Mouse (Mus musculus) hindlimb bud, embryonic 11.5 days (tissue): ENCODE measurements around the gene Ccl17.
A peak's percentile ranks its signal among the peaks of the same experiment; 100 is the strongest.

Source experiments
- DNase-seq: peaks from one replicate; pipeline ENCODE4 v3.0.0-alpha.2; 2012; ENCODE audit warnings: low read depth, low spot score; ENCODE audit errors: extremely low spot score

Ccl17 gene

DNA sequence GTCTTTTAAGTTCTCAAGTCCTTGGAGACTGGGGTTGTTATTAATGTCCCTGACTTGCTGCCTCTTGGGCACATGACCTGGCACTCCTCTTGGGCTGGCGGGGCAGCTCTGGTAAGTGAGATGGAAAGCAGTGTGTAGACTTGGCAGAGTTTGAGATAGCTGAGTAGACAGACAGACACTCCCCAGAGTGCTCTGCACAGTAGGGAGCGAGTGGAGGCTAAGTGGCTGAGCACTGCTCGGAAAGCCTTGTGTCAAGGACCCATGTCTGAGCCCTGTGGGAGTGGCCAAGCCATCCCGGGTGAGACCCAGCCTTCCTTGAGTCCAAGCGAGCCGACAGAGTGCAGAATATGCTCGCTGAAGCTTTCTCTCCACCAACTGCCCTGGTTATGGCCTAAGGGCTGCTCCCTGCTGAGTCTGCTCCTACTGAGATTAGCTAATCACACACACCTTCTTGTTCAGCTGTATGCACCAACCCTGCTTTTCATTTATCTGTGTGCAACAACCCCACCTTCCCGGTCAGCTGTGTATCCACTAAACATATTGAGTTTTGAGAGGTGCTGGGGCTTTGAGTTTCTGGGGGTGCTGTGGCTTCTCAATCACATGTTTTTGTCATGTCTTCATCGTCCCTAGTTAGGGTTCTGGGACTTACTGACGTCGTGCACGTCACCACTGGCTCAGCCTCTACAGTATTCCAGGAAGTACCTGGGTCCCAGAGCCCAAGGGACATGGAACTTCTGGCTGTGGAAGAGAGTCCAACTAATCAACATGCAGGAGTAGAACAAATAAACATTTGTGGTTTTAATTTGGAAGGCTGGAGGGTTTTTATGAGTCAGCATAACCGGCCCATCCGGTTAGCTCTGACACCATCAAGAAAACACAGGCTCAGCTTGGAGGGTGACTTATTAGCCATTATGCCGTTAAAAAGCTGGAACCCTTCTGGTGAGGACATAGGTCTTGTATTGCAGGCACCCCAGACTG is 22.4 kb upstream of the Ccl17 start:
- DNase-seq = no peak

DNA sequence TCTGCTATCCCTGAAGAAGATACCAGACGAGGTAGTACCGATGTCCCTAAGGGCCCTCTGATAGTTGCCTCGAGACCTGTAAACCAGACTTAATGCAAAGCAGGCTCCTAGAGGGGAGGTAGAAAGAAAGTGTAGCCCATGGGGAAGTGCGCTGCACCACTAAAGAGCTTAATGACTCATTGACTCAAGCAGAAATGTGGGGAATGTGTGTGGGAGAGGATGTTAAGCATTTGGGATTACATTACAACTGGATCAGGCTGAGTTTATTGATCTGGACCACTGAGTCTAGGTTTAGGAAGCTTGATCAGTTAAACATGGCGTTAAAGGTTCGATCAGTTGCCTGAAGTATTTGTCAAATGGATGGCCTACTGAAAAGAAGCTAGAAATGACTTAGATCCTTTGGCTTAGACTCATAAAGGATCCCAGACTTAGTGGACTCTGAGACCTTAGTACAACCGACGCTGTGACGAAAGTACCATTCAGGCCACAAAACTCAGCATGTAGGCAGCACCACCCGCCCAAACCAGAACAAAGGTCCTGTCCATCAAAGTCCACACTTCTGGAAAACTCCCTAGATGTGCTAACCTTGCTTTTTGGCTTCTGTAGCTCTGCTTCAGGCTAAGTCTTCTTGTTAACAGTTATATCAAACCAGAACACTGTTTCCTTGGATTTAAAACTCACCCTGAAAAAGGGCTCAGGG is 20.8 kb upstream of the Ccl17 start:
- DNase-seq = no peak

DNA sequence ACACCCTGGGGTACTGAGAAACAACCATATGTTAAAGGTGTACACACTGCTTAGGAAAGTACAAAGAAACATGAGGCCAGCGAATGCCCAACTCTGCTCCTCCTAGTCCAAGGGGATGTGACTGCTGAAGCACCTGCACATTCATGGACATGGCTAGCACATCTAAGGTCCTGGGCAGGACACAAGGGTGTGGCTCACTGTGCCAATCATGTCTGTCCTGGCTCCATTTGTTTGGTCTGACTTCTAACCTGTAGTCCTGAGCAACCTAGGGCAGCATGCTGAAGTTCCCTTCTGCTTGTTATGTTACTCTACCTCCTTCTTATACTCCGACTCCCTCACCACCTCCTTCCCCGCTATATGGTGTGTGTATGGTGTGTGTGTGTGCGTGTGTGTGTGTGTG is 15.9 kb upstream of the Ccl17 start:
- DNase-seq = no peak

DNA sequence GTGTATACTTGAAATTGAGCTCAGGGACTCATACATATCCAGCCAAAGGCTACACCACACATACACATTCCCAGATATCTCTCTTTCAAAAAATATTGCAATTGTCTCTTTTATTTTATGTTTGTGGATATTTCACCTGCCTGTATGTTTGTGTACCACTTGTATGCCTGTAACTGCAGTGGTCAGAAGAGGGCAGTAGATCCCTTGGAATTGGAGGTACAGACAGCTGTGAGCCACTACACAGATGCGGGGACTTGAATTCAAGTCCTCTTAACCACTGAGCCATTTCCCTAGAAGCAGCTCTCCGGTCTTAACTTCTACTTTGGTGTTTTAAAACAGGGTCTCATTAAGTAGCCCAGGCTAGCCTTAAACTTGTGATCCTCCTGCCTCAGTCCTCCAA is 15.5 kb upstream of the Ccl17 start:
- no peak for DNase-seq

DNA sequence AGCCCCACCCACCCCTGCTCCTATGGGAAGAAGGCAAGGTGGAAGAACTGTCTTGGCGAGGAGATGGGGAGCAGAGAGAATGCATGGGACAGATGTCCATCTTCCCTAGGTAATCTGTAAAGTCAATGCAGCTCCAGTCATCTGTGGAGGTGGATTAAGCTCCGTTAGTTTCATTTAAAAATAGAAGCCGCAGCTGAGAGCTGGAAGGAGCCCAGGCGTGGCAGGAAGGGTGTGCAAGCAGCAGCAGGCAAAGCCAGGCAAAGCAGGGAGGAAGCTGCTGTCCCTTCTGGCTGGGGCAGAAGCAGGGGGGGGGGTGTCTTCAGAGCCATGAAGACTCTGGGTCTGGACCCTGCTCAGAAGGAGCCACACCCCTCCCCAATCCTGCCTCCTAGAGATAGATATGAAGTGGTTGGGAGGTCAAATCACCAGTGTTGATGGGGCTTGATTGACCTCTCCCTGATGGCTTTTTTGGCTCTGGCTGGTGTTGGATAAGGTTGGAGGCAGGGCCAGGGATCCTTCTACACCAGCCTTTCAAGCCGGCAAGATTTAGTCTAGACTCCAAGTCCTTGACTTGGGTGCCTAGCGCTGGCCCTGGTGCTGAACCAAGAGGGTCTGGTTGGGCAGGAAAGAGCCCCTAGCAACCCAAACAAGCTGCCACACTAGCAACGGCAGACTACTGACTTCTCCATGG is 9.8 kb upstream of the Ccl17 start:
- DNase-seq = no peak

DNA sequence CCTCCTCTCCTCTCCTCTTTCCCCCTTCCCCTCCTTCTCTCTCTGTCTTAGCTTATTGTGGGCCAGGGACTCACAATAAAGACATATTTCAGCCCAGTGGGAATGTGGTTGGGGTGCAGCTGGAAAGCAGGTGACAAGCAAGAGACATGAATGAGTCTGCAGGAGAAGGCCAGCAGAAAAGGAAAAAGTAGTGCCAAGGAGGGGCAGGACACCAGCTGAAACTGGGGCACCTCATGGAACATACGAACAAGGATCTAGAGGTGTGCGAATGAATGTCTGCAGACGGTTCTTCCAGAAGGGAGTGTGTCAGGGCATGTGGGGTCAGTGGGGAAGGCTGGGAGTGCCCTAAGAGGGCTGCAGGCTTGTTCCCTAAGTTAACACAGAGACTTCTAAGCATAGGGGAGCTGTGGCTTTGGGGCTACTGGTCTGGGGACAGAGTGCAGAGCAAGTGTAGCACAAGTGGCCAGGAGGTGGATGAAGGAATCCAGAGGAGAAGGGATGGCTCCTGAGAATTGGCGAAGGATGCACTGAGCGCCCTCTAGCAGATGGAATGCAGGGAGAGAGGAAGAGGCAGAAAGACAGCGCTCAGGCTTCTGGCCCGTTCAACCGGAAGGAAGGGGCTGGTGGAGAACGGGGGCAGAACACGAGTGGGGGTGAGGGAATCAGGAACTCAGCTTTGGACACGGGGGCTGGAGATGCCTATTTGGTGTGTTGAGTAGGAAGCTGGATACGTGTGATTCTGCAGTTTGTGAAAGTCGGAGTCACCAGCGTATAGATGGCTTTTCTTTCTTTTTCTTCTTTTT is 8.8 kb upstream of the Ccl17 start:
- no peak for DNase-seq

DNA sequence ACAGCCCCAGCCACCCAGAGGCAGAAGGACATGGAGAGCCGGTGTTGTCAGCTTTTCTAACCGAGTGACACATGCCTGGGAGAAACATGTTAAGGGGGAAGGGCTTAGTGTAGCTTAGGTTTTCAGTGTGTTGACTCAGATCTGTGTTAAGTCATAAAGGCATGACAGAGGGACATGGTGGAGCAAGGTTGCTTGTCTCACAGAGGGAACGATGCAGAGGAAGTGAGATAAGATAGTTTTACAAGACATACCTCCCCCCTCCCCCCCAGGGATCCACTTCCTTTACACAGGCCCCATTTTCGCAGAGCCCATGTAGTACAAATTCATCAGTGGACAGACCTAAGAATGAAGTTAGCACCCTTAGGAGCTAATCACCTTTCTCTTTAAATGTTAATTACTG is 7.9 kb upstream of the Ccl17 start:
- DNase-seq = no peak

DNA sequence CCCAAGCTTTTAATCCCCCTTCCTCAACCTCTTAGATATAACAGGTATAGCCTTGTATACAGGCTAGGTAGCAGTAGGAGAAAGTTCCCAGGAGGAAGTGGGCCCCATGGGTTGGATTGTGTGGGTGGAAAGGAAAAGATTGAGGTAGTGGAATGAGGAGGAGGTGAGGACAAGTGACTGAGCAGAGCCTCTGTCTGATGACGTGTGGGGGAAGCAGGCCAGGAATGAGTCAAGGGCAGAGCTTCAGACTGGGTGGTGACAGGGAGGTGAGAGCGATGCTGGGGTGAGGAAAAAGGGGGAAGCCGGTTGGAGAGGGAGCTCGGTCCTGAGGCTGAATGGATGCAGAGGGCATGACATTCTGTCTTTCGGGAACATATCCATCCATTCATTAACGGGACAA is 6.7 kb upstream of the Ccl17 start:
- no peak for DNase-seq

DNA sequence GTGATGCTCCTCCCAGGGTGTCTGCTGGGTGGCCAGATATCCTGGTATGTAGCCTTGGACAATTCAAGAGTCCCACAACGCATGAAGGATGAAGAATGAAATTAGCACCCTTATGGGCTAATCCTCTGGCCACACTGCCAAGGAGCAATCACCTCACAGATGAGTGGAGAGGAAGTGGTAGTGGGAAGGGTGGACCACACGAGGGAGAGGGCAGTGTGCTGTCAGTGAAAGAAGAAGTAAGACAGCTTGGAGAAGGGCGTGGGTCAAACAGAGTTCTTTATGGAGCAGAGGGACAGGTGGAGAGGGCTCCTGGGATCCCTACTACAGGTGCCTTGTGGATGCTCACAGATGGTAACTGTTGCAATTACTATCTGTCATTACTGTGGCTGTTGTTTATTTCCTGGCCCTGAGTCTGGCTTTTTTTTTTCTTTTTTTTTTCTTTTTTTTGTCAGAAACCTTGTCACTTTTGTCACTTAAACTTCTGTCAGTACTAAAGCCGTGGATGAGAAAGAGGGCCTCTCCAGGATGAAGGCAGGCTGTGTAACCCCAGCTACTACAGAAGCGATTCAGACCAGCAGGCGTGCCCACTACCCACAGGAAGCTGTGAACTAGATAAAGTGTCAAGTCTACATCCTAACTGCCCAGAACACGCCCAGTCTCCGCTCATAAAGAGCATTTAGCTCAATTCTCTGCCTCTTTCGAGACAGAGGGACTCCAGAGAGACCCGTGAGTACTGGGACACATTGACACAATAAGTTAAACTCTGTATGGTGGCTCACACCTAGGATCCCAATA is 5.5 kb upstream of the Ccl17 start:
- DNase-seq = no peak

DNA sequence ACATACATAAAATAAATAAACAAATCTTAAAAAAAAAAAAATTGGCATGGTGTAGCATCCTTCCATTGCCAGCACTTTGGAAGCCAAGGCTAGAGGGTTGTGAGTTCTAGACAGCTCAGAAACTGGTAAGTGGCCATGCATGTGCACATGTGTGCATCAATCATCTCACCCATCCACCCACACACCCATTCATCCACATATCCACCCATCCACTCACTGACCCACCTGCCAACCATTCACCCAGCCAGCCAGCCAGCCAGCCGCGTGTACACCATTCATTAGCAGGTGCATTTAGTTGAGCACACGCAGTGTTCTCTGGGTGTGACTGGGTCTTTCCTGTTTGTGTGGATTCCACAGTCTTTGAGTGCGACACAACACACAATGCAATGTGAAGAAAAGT is 4.4 kb upstream of the Ccl17 start:
- no peak for DNase-seq

DNA sequence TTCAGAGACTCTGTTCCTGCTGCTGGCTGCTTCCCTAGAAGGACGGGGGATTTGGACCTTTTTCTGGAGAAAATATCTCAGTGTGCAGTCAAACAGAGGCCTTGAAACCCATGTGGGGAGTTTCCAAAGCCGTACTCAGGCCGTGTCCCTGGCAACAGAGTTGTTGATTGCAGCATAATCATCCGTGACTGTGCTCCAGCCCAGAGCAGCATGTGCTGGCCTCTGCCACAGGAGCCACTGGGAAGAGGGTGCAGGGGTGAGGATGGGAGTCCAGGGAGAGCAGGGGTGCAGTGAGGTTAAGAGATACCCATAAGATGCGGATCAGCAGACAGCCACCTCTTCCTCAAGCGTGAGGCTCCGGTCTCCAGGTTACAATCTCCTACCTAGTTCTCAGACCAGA is 2.7 kb upstream of the Ccl17 start:
- no peak for DNase-seq

DNA sequence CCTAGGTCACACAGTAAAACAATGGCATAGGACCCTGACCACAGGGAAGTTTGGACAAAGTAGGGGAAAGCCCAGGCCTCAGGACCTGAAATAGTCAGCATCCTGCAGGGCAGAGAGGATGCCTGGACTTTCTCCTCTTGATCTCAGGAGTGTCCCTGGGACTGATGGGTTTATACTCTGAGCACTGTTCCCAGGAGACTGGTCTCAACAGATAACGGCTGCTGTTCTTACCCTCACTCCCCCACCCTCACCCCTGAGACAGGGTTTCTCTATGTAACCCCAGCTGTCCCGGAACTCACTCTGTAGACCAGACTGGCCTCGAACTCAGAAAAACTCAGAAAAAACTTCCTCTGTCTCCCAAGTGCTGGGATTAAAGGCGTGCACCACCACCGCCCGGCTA is 1.9 kb upstream of the Ccl17 start:
- DNase-seq = no peak

DNA sequence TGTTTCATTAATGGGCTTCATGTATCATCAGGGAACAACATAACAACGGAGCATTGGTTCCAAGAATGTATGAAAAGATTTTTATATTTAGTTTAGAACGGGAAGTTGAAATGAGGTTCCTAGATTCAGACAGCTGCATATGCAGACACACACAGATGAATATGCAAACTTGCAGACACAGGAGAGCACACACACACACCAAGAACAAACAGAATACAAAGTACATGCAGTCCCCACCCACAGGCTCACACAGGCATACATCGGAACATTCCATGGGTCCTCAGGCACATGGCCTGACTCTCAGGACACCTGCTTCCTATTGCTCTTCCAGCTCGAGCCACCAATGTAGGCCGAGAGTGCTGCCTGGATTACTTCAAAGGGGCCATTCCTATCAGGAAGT is 602 bp downstream of the Ccl17 start:
- DNase-seq = no peak

DNA sequence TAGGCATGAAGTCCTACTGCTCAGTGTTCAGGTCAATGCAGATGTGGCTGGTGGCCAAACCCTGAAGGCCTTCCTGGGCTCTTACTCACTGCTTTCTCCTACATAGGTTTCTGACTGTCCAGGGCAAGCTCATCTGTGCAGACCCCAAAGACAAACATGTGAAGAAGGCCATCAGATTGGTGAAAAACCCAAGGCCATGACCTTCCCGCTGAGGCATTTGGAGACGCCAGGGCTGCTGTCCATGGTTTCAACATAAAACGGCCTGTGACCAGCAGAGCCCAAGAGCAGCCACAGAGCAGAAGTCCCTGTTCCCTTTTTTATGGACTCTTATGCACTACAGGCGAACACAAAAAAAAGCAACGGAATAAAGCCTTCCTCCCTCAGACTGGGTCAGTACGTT is 1.4 kb downstream of the Ccl17 start:
- no peak for DNase-seq

DNA sequence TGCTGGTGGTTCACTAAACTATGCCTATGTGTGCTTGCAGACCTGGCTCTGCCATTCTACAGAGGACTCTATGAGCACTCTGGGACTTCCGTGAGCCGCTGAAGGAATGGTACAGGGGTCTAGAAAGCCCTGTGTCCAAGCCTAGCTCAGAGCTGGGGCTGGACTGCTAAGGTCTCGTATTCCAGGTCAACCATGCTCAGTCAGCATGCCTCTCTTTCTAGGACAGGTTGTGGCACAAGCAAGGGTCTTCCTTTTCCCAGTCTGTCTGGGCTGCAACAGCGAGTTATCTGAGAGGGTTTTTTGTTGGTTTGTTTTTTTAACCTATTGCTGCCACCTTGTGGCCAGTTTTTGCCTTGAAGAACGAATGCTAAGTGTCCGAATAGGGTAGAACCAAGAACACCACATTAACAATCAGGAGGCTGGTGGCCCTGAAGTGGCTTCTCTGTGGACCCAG is 2.4 kb downstream of the Ccl17 start:
- DNase-seq = peak; percentile 95

DNA sequence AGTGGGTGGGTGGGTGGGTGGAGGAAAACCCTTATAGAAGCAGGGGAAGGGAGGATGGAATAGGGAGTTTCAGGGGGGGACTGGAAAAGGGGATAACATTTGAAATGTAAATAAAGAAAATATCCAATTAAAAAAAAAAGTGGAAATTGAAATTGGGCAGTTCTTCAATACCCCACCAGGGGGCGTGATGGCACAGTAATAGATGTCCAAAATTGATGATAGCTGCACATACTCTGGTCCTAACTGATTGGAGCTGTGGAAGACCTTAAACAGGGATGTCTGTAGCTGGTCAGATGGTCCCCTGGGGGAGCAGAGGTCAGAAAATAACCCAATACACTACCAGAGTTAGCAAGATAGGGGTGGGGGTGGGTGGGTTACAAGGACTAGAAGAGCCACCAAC is 4.3 kb downstream of the Ccl17 start:
- no peak for DNase-seq

DNA sequence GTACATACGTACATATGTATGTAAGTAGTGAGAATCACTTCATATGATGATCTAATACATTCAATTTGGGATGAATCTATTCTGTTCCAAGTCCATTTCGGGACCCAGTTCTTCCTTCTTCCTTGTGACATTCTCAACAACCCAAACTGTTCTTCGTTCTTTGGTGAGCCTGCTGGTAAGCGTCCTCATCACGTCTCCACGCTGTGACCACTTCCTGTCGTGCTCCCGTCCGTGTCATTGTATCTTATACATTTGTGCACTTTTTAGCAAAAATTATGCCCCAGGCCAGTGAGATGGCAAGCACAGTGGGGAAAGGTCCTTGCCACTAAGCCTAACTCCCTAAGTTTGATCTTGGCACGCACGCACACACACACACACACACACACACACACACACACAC is 7.7 kb downstream of the Ccl17 start:
- DNase-seq = no peak

DNA sequence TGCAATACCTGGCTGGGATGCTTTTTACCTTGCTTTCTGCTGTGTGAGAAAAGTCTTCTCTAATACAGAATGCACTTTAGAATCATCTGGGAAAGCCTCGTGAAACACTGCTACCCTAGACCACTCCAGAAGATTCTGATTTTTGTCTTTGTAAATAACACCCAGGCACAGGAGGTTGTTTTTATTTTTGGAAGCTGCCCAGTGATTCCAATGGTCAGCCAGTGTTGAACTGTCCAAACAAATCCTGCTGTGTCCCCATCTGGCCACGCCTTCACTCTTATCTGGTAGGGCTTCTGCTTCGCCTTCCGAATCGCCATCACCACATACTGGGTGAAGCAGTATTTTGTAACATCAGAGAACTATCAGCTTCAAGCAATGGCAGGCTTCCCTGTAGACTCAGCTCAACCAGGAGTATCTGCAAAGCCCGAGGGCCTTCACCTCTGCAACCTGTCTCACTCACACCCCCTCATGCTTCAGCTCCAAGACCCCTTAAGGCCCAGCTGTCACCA is 9.5 kb downstream of the Ccl17 start:
- DNase-seq = no peak

DNA sequence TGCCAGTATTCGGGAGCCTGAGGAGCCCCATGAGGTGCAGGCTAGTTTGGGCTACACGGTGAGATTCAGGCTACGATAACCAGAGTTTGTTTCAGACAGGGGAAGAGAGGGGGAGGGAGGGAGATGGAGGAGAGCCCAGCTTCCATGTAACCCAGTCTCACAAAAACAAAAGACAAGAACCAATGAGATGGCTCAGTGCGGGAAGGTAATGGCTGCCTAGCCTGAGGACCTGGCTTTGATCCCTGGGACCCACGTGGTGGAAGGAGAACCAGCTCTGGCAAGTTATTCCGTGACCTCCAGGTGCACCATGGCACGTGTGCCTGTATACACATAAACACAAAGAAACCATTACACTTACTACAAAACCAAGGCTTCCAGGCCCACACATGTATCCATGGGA is 10.3 kb downstream of the Ccl17 start:
- no peak for DNase-seq

DNA sequence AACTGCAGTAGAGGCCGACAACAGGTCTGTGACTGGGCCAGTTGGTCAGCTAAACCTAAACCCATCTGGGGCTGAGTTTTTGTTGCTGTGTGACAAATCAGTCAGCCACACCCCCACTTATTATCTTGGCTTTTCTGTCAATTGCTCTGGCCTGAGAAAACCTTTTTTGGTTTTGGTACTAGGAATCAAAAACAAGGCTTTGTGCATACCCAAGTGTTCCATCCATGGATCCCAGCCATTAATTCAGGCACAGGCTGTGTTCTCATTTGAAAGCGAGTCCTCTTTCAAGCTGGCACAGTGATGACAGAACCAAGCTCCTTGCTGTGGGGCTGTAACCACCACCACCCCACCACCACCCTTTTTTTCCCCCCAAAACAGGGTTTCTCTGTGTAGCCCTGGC is 11.1 kb downstream of the Ccl17 start:
- DNase-seq = no peak
